Mouse (Mus musculus): ENCODE data around the gene Tpo. TPM values are rescaled to one million over a fixed set of nuclear protein-coding genes. Genes with fewer than 3 reads are reported as not detected.

The Tpo gene
- not detected in 2 replicates for polyA plus RNA-seq (2016; fragmentation: Nextera tagmentation; extraction: Ambion mirVana)

DNA sequence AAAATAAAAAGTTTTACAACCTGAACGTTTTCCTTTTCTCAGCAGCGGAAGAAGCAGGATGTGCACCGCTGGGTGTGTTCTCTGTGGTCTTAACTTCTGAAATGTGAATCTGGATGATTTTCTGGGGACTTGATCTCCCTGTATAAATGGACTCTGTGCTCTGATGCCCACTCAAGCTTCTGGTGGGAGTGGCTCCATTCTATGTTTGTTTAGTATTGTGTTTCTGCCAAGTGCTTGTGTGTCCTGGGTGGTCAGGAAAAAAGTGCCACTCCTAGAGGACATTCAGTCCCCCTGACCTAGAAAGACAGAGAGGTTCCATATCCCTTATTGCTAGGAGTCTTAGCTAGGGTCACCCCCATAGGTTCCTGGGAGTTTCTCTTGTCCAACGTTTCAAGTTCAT, at the start of gene Tpo:
Gene Tpo, minus strand, starts transcription at position 101 of the 400 bp plus-strand sequence.
- Histone ChIP-seq H3K4me1 (no peaks in the 10 kb centered on the region), H3K36me3 (replicated peaks) (no peaks in the 10 kb centered on the region), H3K9me3 (no peaks in the 10 kb centered on the region), H3K27me3 (replicated peaks; ENCODE audit: low read depth, poor library complexity, severe bottlenecking) (no peaks in the 10 kb centered on the region), H3K27ac (replicated peaks) (no peak within 1 kb of the TSS), H3K4me3 (no peak within 1 kb of the TSS)
- 88% methylated on average over 4 of the region's 4 CpGs for WGBS
- DNase-seq (ENCODE audit: low spot score) = no peak

DNA sequence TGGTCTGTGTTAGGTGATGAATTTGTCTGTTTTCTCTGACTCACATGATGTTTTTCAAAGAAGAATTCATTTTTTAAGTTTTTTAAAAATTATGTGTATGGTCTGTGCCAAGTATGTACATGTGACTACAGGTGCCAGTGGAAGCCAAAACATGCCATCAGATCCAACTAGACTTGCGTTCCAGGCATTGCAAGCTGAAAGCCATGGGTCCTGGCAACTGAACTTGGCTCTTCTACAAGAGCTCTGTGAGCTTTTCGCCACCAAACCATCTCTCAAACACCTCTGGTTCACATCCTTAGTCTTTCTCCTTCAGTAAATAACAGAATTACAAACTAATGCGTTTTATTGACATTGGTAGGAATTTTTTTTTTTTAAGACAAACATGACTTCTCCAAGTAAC, 49.3 kb upstream of the Tpo start:
- Histone ChIP-seq H3K27me3 (replicated peaks; ENCODE audit: low read depth, poor library complexity, severe bottlenecking) (no peaks in the 10 kb centered on the region), H3K27ac (replicated peaks) (no peak overlapping the region), H3K4me3 (no peak overlapping the region), H3K36me3 (replicated peaks) (no peaks in the 10 kb centered on the region), H3K9me3 (no peaks in the 10 kb centered on the region), H3K4me1 (no peaks in the 10 kb centered on the region)
- DNase-seq (ENCODE audit: low spot score) = no peak
- 88% methylated on average over 3 of the region's 3 CpGs for WGBS

DNA sequence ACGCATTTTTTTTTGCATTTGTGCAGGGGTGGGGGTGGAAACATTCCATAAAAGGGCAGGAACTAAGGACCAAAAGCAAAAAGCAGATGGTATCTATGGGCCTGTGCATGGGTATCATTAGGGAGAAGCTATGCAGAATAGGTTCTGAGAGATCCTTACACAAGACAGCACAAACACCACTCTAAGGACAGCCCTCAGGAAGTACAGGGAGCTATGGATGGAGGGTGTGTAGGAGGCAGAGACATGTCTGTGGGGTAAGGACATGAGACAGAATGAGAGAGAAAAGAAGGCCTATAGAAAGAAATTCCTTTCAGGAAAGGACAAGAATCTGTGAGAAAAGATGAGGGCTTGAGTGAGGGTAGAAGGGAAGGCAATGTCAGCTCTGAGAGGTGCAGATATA, 47.2 kb upstream of the Tpo start:
- no peaks in the 10 kb centered on the region for H3K4me1 ChIP-seq
- H3K27ac ChIP-seq (replicated peaks) = no peak overlapping the region
- H3K4me3 ChIP-seq = no peak overlapping the region
- 74% methylated on average over 1 of the region's 1 CpGs for WGBS
- H3K27me3 ChIP-seq (replicated peaks; ENCODE audit: low read depth, poor library complexity, severe bottlenecking) = no peaks in the 10 kb centered on the region
- no peak for DNase-seq (ENCODE audit: low spot score)
- no peaks in the 10 kb centered on the region for H3K9me3 ChIP-seq
- H3K36me3 ChIP-seq (replicated peaks) = no peaks in the 10 kb centered on the region

DNA sequence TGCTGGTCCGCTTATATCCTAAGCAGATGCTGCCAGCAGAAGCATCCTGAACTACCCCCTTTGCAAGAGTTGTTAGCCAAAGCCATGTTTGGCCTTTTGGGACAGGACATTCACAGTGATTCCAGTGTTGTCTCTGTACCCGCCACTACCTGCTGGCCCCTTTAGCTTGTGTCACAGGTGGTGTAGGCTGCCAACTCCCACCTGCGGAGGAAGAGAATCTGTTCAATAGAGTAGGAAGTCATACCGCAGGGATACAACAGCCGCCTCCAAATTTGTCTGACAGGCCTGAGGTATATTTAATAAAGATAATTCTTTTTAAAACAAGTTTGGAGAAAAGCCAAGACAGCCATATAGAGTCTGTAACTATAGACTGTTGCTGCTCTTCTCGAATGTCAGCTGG, 45.5 kb upstream of the Tpo start:
- 86% methylated on average over 6 of the region's 6 CpGs for WGBS
- DNase-seq (ENCODE audit: low spot score) = no peak

DNA sequence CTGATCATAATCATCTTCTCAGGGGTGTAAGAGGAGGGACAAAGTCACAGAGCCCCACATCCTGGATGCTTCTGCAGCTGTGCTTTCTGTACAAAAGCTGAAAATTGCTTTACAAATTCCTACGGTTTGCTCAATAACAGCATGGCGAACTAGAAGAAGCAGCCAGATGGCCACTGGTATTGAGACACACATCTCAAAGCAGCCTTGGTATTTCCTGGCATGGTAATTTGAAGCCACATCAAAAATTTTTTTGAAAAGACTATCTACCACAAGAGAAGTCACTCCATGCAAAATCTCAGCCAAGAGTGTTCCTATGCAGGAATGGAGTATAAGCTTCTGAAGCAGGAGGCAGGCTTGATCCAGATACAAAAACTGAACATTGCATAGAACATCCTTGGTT, 45.1 kb upstream of the Tpo start:
- no peak for DNase-seq (ENCODE audit: low spot score)
- H3K27me3 ChIP-seq (replicated peaks; ENCODE audit: low read depth, poor library complexity, severe bottlenecking) = no peaks in the 10 kb centered on the region
- no peaks in the 10 kb centered on the region for H3K4me1 ChIP-seq
- no peaks in the 10 kb centered on the region for H3K36me3 ChIP-seq (replicated peaks)
- H3K9me3 ChIP-seq = no peaks in the 10 kb centered on the region
- no peak overlapping the region for H3K27ac ChIP-seq (replicated peaks)
- 84% methylated on average over 2 of the region's 2 CpGs for WGBS
- H3K4me3 ChIP-seq = no peak overlapping the region

More for the DNA sequence above, 45.5 kb upstream of the Tpo start:
- H3K4me3 ChIP-seq = no peak overlapping the region
- H3K27me3 ChIP-seq (replicated peaks; ENCODE audit: low read depth, poor library complexity, severe bottlenecking) = no peaks in the 10 kb centered on the region
- H3K36me3 ChIP-seq (replicated peaks) = no peaks in the 10 kb centered on the region
- no peak overlapping the region for H3K27ac ChIP-seq (replicated peaks)
- no peaks in the 10 kb centered on the region for H3K4me1 ChIP-seq
- H3K9me3 ChIP-seq = no peaks in the 10 kb centered on the region

DNA sequence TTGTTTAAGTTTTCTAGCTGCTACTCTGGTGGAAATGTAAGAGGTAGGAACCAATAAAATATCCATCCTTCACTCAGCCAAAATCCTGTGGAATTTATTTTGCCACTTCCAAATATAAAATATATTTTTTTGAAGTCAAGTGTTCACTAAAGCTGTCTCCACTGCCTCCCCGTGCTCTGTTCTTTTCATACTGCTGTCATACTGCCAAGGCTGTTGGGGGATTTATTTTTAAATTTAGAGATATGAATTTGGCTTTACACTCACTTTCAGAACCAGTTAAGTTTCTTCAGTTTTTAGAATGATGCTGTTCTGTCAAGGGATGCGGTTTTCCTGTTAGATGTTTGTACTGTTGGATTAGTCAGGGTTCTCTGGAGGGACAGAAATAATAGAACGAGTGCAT, 36.1 kb upstream of the Tpo start:
- no peak overlapping the region for H3K27ac ChIP-seq (replicated peaks)
- H3K4me1 ChIP-seq = no peaks in the 10 kb centered on the region
- DNase-seq (ENCODE audit: low spot score) = no peak
- H3K9me3 ChIP-seq = no peaks in the 10 kb centered on the region
- no peak overlapping the region for H3K4me3 ChIP-seq
- H3K36me3 ChIP-seq (replicated peaks) = no peaks in the 10 kb centered on the region
- 84% methylated on average over 3 of the region's 3 CpGs for WGBS
- no peaks in the 10 kb centered on the region for H3K27me3 ChIP-seq (replicated peaks; ENCODE audit: low read depth, poor library complexity, severe bottlenecking)

DNA sequence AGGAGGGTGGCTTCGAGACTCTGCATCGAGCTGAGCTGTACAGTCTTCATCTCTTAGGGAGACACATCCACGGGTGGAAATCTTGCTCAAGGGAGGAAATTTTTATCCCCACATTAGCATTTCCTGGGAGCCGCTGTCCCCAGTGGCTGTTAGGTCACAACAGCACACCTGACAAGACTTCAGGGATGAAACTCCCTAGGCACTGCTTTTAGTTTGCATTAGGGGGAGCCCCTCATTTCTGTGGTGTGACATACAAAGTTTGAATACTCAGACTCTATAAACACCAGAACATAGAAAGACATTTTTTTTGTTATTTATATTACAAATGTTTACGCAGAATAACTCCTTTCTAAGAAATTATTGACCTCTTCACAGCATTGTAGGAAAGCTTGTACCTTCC, 32.1 kb upstream of the Tpo start:
- Histone ChIP-seq H3K27me3 (replicated peaks; ENCODE audit: low read depth, poor library complexity, severe bottlenecking) (no peaks in the 10 kb centered on the region), H3K27ac (replicated peaks) (no peak overlapping the region), H3K4me3 (no peak overlapping the region), H3K4me1 (no peaks in the 10 kb centered on the region), H3K36me3 (replicated peaks) (no peaks in the 10 kb centered on the region), H3K9me3 (no peaks in the 10 kb centered on the region)
- WGBS = 85% methylated on average over 5 of the region's 5 CpGs
- DNase-seq (ENCODE audit: low spot score) = no peak

DNA sequence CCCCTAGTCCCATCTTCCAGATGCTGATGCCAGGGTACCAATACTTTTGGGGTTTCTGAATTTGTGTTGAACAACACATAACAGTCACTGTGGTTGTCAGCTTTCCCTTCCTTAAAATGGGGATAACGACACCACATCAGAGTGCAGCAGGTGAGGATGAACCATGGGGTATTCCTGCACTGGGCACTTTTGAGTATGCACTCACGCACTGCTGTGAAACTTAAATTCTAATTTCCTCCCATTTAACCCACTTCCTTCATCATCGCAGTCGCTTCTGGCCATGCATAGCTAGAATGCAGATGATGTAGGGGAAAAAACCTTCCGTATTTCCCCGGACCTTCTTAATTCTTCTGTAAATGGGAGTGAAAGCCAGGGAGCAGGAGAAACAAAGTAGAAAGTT, 31.6 kb upstream of the Tpo start:
- no peaks in the 10 kb centered on the region for H3K36me3 ChIP-seq (replicated peaks)
- no peak overlapping the region for H3K27ac ChIP-seq (replicated peaks)
- DNase-seq (ENCODE audit: low spot score) = no peak
- H3K4me3 ChIP-seq = no peak overlapping the region
- H3K9me3 ChIP-seq = no peaks in the 10 kb centered on the region
- no peaks in the 10 kb centered on the region for H3K4me1 ChIP-seq
- WGBS = 94% methylated on average over 6 of the region's 6 CpGs
- H3K27me3 ChIP-seq (replicated peaks; ENCODE audit: low read depth, poor library complexity, severe bottlenecking) = no peaks in the 10 kb centered on the region

DNA sequence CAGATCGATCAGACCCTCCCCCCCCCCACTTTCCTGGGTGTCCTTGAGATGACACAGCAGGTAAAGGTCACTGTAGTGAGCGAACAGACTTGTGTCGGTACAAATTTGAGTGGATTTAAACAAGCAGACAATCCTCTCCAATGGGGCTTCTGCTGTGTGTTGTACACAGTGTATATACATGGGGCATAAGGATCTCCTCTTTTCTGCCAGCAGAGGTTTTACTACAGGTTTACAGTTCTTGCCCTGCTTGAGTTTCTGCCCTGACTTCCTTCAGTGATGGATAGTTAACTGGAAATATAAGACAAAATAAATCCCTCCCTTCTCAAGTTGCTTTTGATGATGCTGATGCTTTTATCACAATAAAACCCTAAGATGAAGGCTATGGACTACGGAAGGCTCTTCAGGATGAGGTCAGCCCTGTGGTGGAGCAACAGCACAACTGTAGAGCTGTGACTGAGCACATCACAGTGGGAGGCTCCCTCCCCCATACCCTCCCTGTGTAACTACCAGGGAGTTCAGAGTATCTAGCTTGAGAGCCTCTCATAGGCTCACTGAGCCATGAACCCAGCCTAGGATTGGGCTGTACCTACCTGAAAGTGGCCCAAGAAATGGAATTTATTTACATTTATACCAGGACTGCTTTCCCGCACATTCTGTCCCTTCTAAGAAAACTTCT, 29.4 kb upstream of the Tpo start:
- H3K9me3 ChIP-seq = no peaks in the 10 kb centered on the region
- H3K4me1 ChIP-seq = no peaks in the 10 kb centered on the region
- H3K36me3 ChIP-seq (replicated peaks) = no peaks in the 10 kb centered on the region
- WGBS = 88% methylated on average over 5 of the region's 5 CpGs
- no peak overlapping the region for H3K27ac ChIP-seq (replicated peaks)
- H3K4me3 ChIP-seq = no peak overlapping the region
- no peaks in the 10 kb centered on the region for H3K27me3 ChIP-seq (replicated peaks; ENCODE audit: low read depth, poor library complexity, severe bottlenecking)
- no peak for DNase-seq (ENCODE audit: low spot score)

DNA sequence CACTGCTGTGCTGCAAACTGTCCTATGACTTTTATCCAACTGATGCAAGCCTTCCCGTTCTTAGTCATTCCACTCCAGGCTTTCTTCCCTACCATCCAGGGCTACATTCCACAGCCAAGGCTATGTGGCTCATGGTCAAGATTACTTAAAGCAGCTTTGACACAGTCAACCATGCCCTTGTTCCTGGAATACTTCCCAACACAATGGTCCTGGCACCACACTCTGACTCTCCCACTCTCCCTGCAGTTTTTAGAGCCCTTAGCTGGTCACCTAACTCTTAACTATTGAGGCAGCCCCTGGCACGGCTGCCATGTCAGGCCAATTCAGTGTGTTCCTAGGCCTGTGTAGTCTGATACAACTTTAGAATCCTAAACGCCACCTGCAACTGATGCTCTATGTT, 28.1 kb upstream of the Tpo start:
- no peaks in the 10 kb centered on the region for H3K27me3 ChIP-seq (replicated peaks; ENCODE audit: low read depth, poor library complexity, severe bottlenecking)
- H3K27ac ChIP-seq (replicated peaks) = no peak overlapping the region
- no peaks in the 10 kb centered on the region for H3K9me3 ChIP-seq
- H3K4me1 ChIP-seq = no peaks in the 10 kb centered on the region
- no peak overlapping the region for H3K4me3 ChIP-seq
- H3K36me3 ChIP-seq (replicated peaks) = no peaks in the 10 kb centered on the region
- no peak for DNase-seq (ENCODE audit: low spot score)
- 88% methylated on average over 3 of the region's 3 CpGs for WGBS

DNA sequence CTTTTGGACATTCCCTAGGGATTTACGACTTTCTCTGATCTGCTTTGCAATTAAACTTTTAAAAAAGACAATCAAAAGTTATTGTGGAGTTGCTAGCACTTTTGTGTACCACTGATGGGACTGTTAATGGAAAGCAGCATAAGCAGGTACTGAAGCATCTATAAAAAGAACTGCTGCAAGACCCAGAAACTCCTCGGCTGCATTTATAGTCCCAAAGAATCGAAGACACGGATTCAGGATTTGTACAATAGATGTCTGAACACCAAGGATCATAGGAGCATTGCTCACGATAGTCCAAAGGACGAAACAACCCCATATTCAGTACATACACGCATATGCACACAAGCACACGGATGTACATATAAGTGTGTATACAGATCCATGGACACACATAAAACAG, 27.4 kb upstream of the Tpo start:
- Histone ChIP-seq H3K9me3 (no peaks in the 10 kb centered on the region), H3K4me1 (no peaks in the 10 kb centered on the region), H3K4me3 (no peak overlapping the region), H3K27me3 (replicated peaks; ENCODE audit: low read depth, poor library complexity, severe bottlenecking) (no peaks in the 10 kb centered on the region), H3K27ac (replicated peaks) (no peak overlapping the region), H3K36me3 (replicated peaks) (no peaks in the 10 kb centered on the region)
- DNase-seq (ENCODE audit: low spot score) = no peak
- WGBS = 90% methylated on average over 8 of the region's 8 CpGs

DNA sequence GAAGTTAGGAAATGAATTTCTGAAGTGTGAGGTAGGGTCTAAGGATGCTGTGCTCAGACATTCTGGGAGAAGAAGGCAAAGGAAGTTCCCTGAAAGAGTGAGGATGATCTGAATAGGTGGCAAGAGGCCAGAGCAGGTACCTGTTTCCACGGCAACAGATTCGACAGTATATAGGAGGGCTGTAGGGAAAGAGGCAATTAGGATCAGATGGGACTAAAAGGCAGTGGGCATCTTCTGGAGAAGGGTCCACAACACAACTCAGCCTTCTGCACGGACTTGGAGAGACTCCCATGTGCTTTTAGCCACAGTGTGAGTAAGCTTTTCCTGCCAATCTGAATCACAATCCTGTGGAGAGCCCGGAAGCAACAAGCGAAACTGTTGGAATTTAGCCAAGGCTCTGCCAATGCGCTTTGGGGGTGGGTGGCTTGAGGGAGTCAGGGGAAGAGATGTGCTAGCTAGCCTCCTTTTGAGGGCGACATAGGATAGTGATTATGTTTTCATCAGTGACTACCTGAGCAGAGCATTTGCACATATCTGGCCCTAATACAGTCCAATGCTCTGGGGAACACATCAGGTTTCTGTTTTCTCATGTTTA, 21.8 kb upstream of the Tpo start:
- Histone ChIP-seq H3K36me3 (replicated peaks) (no peaks in the 10 kb centered on the region), H3K4me1 (no peaks in the 10 kb centered on the region), H3K27ac (replicated peaks) (no peak overlapping the region), H3K27me3 (replicated peaks; ENCODE audit: low read depth, poor library complexity, severe bottlenecking) (no peaks in the 10 kb centered on the region), H3K4me3 (no peak overlapping the region), H3K9me3 (no peaks in the 10 kb centered on the region)
- WGBS = 72% methylated on average over 7 of the region's 7 CpGs
- DNase-seq (ENCODE audit: low spot score) = no peak

DNA sequence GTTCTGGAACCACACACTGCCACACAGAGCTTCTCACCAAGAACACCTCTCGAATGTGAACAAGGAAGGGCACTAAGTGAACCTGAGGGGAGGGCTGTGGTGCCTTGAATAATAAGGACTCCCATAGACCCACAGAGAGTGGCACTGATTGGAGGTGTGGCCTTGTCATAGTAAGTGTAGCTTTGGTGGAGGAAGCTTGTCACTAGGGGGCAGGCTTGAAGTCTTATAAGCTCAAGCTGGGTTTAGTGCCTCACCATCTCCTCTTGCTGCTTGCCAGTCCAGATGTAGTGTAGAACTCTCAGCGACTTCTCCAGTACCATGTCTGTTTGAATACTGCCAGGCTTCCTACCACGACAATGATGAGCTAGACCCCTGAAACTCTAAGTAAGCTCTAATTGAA, 9.7 kb upstream of the Tpo start:
- Histone ChIP-seq H3K9me3 (no peaks in the 10 kb centered on the region), H3K27me3 (replicated peaks; ENCODE audit: low read depth, poor library complexity, severe bottlenecking) (no peaks in the 10 kb centered on the region), H3K27ac (replicated peaks) (no peak overlapping the region), H3K36me3 (replicated peaks) (no peaks in the 10 kb centered on the region), H3K4me1 (no peaks in the 10 kb centered on the region), H3K4me3 (no peak overlapping the region)
- no peak for DNase-seq (ENCODE audit: low spot score)
- 74% methylated on average over 3 of the region's 3 CpGs for WGBS
